In genomic region chr16:23472046-23472445, GRCm38 (mm10) we compare ENCODE assay signal across 24 mouse cellular contexts. TPM values are rescaled to one million over a fixed set of nuclear protein-coding genes. Genes with fewer than 3 reads are reported as not detected.
"Had no signal": no experiment of that assay in that cellular context is flagged by ENCODE, and none has a peak within 500 bp of the region (broad histone marks: within the 10 kb centered on the region; RNA-seq: fewer than 3 reads in every experiment).

No protein-coding gene starts in this region.

- H3K9ac ChIP-seq: lung, embryonic 14.5 days; midbrain, embryonic 12.5 days; neural tube, embryonic 13.5 days; neural tube, embryonic 15.5 days had no signal

- H3K27me3 ChIP-seq: midbrain, embryonic 12.5 days; neural tube, embryonic 13.5 days; neural tube, embryonic 15.5 days had no signal

- DNase-seq: lung, embryonic 14.5 days; lung, postnatal 10 days; lung, postnatal 4 days; midbrain, embryonic 14.5 days; retina, postnatal 1 day; right cerebral cortex, adult 18-20 months; right cerebral cortex, postnatal 25 days; right cerebral cortex, postnatal 4 days; spleen, adult 18-20 months; thymus, adult 18-20 months; thymus, postnatal 14 days; thymus, postnatal 36 days had no signal

- H3K27ac ChIP-seq: midbrain, embryonic 10.5 days; midbrain, embryonic 12.5 days; neural tube, embryonic 13.5 days; neural tube, embryonic 15.5 days had no signal

- H3K4me1 ChIP-seq: midbrain, embryonic 10.5 days; midbrain, embryonic 12.5 days; neural tube, embryonic 13.5 days; neural tube, embryonic 15.5 days had no signal

- H3K4me3 ChIP-seq: midbrain, embryonic 10.5 days; midbrain, embryonic 12.5 days; myocyte; neural tube, embryonic 13.5 days; neural tube, embryonic 15.5 days had no signal

- H3K36me3 ChIP-seq: neural tube, embryonic 15.5 days had no signal

RNA-seq across cellular contexts. Expression of gene Rtp1, which starts 43.1 kb away (rescaled TPM):
- total RNA-seq: megakaryocyte, adult 5-6 weeks; megakaryocyte-erythroid progenitor cell, adult 5-6 weeks had no signal
- polyA plus RNA-seq: lung, embryonic 14.5 days; lung, embryonic 16.5 days; midbrain, embryonic 10.5 days; midbrain, embryonic 12.5 days; midbrain, embryonic 14.5 days; myocyte; neural tube, embryonic 11.5 days; neural tube, embryonic 15.5 days; small intestine, adult 2 months; stomach, embryonic 14.5 days; thymus, postnatal 0 days had no signal

RNA-seq across cellular contexts. Expression of gene Masp1, which starts 48.6 kb away (rescaled TPM):
- total RNA-seq: megakaryocyte, adult 5-6 weeks; megakaryocyte-erythroid progenitor cell, adult 5-6 weeks had no signal
